Mouse (Mus musculus): ENCODE results near the gene Chrnb2. TPM values are rescaled to one million over a fixed set of nuclear protein-coding genes. Genes with fewer than 3 reads are reported as not detected.
"Not testable (repeated sequence)": the region's sequence is repeated elsewhere in the genome, so short reads cannot be mapped to it uniquely, and the experiment has no call there.

Chrnb2 gene
- total and polyA plus RNA-seq, 3 experiments: 0.14 to 0.35 (median 0.16) TPM

GRCm38 (mm10) chr3:89807171-89807570 is 42.7 kb upstream of the Chrnb2 start:
- H3K4me3 ChIP-seq: no peak overlapping the region
- no peaks in the 10 kb centered on the region for H3K4me1 ChIP-seq (ENCODE audit: control insufficient read depth, insufficient read depth, low read length)
- DNase-seq: no peak
- TF ChIP-seq EP300 (IDR thresholded peaks at IDR 0.05; ENCODE audit: insufficient read depth, low read depth, low read length) (no peak), CTCF (IDR thresholded peaks at IDR 0.05) (no peak), POLR2A (IDR thresholded peaks at IDR 0.05; ENCODE audit: insufficient read depth, low read depth, low read length) (no peak)
- H3K36me3 ChIP-seq (ENCODE audit: control insufficient read depth, insufficient read depth, low read length): no peaks in the 10 kb centered on the region
- no peaks in the 10 kb centered on the region for H3K27me3 ChIP-seq (ENCODE audit: control insufficient read depth, insufficient read depth, low read length)
- no peak overlapping the region for H3K27ac ChIP-seq
- WGBS: 93% methylated on average over 3 of the region's 3 CpGs
- intact Hi-C loops (cut with DNase I): no loop called here
- H3K79me2 ChIP-seq (replicated peaks; ENCODE audit: control insufficient read depth, insufficient read depth, low read length): no peaks in the 10 kb centered on the region
- no peak overlapping the region for H3K9ac ChIP-seq (ENCODE audit: low read depth, low read length)

GRCm38 (mm10) chr3:89806751-89807150 is 42.3 kb upstream of the Chrnb2 start:
- no peaks in the 10 kb centered on the region for H3K79me2 ChIP-seq (replicated peaks; ENCODE audit: control insufficient read depth, insufficient read depth, low read length)
- H3K9ac ChIP-seq (ENCODE audit: low read depth, low read length): no peak overlapping the region
- peaks cover 2% of the 10 kb centered on the region for H3K4me1 ChIP-seq (ENCODE audit: control insufficient read depth, insufficient read depth, low read length)
- DNase-seq: no peak
- no peak overlapping the region for H3K4me3 ChIP-seq
- no peaks in the 10 kb centered on the region for H3K27me3 ChIP-seq (ENCODE audit: control insufficient read depth, insufficient read depth, low read length)
- TF ChIP-seq POLR2A (IDR thresholded peaks at IDR 0.05; ENCODE audit: insufficient read depth, low read depth, low read length) (no peak), EP300 (IDR thresholded peaks at IDR 0.05; ENCODE audit: insufficient read depth, low read depth, low read length) (no peak), CTCF (IDR thresholded peaks at IDR 0.05) (peak; percentile 46)
- 95% methylated on average over 2 of the region's 2 CpGs for WGBS
- H3K36me3 ChIP-seq (ENCODE audit: control insufficient read depth, insufficient read depth, low read length): no peaks in the 10 kb centered on the region
- intact Hi-C loops (cut with DNase I): no loop called here
- no peak overlapping the region for H3K27ac ChIP-seq

- TF ChIP-seq POLR2A (IDR thresholded peaks at IDR 0.05; ENCODE audit: insufficient read depth, low read depth, low read length) (no peak), CTCF (IDR thresholded peaks at IDR 0.05) (no peak), EP300 (IDR thresholded peaks at IDR 0.05; ENCODE audit: insufficient read depth, low read depth, low read length) (no peak)
- H3K27me3 ChIP-seq (ENCODE audit: control insufficient read depth, insufficient read depth, low read length): no peaks in the 10 kb centered on the region
- no peak for DNase-seq
- no peak overlapping the region for H3K9ac ChIP-seq (ENCODE audit: low read depth, low read length)
- H3K36me3 ChIP-seq (ENCODE audit: control insufficient read depth, insufficient read depth, low read length): no peaks in the 10 kb centered on the region
- H3K4me1 ChIP-seq (ENCODE audit: control insufficient read depth, insufficient read depth, low read length): peaks cover 2% of the 10 kb centered on the region
- no peaks in the 10 kb centered on the region for H3K79me2 ChIP-seq (replicated peaks; ENCODE audit: control insufficient read depth, insufficient read depth, low read length)
- 69% methylated on average over 4 of the region's 4 CpGs for WGBS
- H3K4me3 ChIP-seq: no peak overlapping the region
- intact Hi-C loops (cut with DNase I): no loop called here
- H3K27ac ChIP-seq: no peak overlapping the region
Measured at GRCm38 (mm10) chr3:89805179-89805578, 40.7 kb upstream of the Chrnb2 start.

- TF ChIP-seq CTCF (IDR thresholded peaks at IDR 0.05) (no peak), POLR2A (IDR thresholded peaks at IDR 0.05; ENCODE audit: insufficient read depth, low read depth, low read length) (no peak), EP300 (IDR thresholded peaks at IDR 0.05; ENCODE audit: insufficient read depth, low read depth, low read length) (no peak)
- H3K9ac ChIP-seq (ENCODE audit: low read depth, low read length): no peak overlapping the region
- no peaks in the 10 kb centered on the region for H3K36me3 ChIP-seq (ENCODE audit: control insufficient read depth, insufficient read depth, low read length)
- no peak for DNase-seq
- 82% methylated on average over 15 of the region's 15 CpGs for WGBS
- no peak overlapping the region for H3K27ac ChIP-seq
- intact Hi-C loops (cut with DNase I): no loop called here
- no peak overlapping the region for H3K4me3 ChIP-seq
- H3K27me3 ChIP-seq (ENCODE audit: control insufficient read depth, insufficient read depth, low read length): no peaks in the 10 kb centered on the region
- peaks cover 2% of the 10 kb centered on the region for H3K4me1 ChIP-seq (ENCODE audit: control insufficient read depth, insufficient read depth, low read length)
- no peaks in the 10 kb centered on the region for H3K79me2 ChIP-seq (replicated peaks; ENCODE audit: control insufficient read depth, insufficient read depth, low read length)
Measured at GRCm38 (mm10) chr3:89802876-89803275, 38.4 kb upstream of the Chrnb2 start.

- H3K36me3 ChIP-seq (ENCODE audit: control insufficient read depth, insufficient read depth, low read length): no peaks in the 10 kb centered on the region
- H3K79me2 ChIP-seq (replicated peaks; ENCODE audit: control insufficient read depth, insufficient read depth, low read length): no peaks in the 10 kb centered on the region
- H3K27me3 ChIP-seq (ENCODE audit: control insufficient read depth, insufficient read depth, low read length): no peaks in the 10 kb centered on the region
- H3K4me1 ChIP-seq (ENCODE audit: control insufficient read depth, insufficient read depth, low read length): peaks cover 2% of the 10 kb centered on the region
- 15% methylated on average over 3 of the region's 3 CpGs for WGBS
- DNase-seq: peak in 1 of 2 experiments; percentile 39
- no peak overlapping the region for H3K4me3 ChIP-seq
- H3K27ac ChIP-seq: peak overlapping the region; percentile 15
- no peak for TF ChIP-seq EP300 (IDR thresholded peaks at IDR 0.05; ENCODE audit: insufficient read depth, low read depth, low read length)
- peak; percentile 26; the same call in 1 of the 2 replicates for TF ChIP-seq CTCF (IDR thresholded peaks at IDR 0.05)
- H3K9ac ChIP-seq (ENCODE audit: low read depth, low read length): no peak overlapping the region
- intact Hi-C loops (cut with DNase I): no loop called here
Measured at GRCm38 (mm10) chr3:89801507-89801847, 37.0 kb upstream of the Chrnb2 start.

- peak overlapping the region; percentile 15 for H3K27ac ChIP-seq
- no peak overlapping the region for H3K4me3 ChIP-seq
- no peak for TF ChIP-seq EP300 (IDR thresholded peaks at IDR 0.05; ENCODE audit: insufficient read depth, low read depth, low read length)
- no peak for TF ChIP-seq POLR2A (IDR thresholded peaks at IDR 0.05; ENCODE audit: insufficient read depth, low read depth, low read length)
- no peak for TF ChIP-seq CTCF (IDR thresholded peaks at IDR 0.05)
- DNase-seq: no peak
- H3K9ac ChIP-seq (ENCODE audit: low read depth, low read length): no peak overlapping the region
- H3K4me1 ChIP-seq (ENCODE audit: control insufficient read depth, insufficient read depth, low read length): peaks cover 2% of the 10 kb centered on the region
- WGBS: 74% methylated on average over 5 of the region's 5 CpGs
- intact Hi-C loops (cut with DNase I): no loop called here
- H3K79me2 ChIP-seq (replicated peaks; ENCODE audit: control insufficient read depth, insufficient read depth, low read length): no peaks in the 10 kb centered on the region
- no peaks in the 10 kb centered on the region for H3K27me3 ChIP-seq (ENCODE audit: control insufficient read depth, insufficient read depth, low read length)
- no peaks in the 10 kb centered on the region for H3K36me3 ChIP-seq (ENCODE audit: control insufficient read depth, insufficient read depth, low read length)
Measured at GRCm38 (mm10) chr3:89800774-89801506, 36.5 kb upstream of the Chrnb2 start.

- H3K36me3 ChIP-seq (ENCODE audit: control insufficient read depth, insufficient read depth, low read length); H3K27ac ChIP-seq; DNase-seq; H3K4me3 ChIP-seq; H3K4me1 ChIP-seq (ENCODE audit: control insufficient read depth, insufficient read depth, low read length); H3K27me3 ChIP-seq (ENCODE audit: control insufficient read depth, insufficient read depth, low read length); H3K9ac ChIP-seq (ENCODE audit: low read depth, low read length); intact Hi-C loops (cut with DNase I); H3K79me2 ChIP-seq (replicated peaks; ENCODE audit: control insufficient read depth, insufficient read depth, low read length): not testable (repeated sequence)
- WGBS: 69% methylated on average over 3 of the region's 3 CpGs
Measured at GRCm38 (mm10) chr3:89800078-89800477, 35.6 kb upstream of the Chrnb2 start.

All from heart, adult 2 months (tissue).